Mouse (Mus musculus) lung, postnatal 0 days (tissue): ENCODE results near the gene Ep400.

Experiments
- CTCF ChIP-seq: IDR thresholded peaks from 2 replicates; pipeline ENCODE4 v1.5.1; 2016; ENCODE audit warnings: antibody characterized with exemption, mild to moderate bottlenecking
- EP300 ChIP-seq: IDR thresholded peaks from 2 replicates; pipeline ENCODE4 v1.6.1; 2016; ENCODE audit warnings: antibody characterized with exemption, mild to moderate bottlenecking, control low read depth

GRCm38 (mm10) chr5:110794363-110794762, 23.8 kb upstream of the Ep400 start:
- TF ChIP-seq CTCF = no peak
- TF ChIP-seq EP300 = no peak
